Mouse (Mus musculus): ENCODE data around the gene Rptor. TPM values are rescaled to one million over a fixed set of nuclear protein-coding genes. Genes with fewer than 3 reads are reported as not detected.

Rptor gene
- polyA plus RNA-seq, 1 experiment from 2014 or later: 10.8 TPM

GRCm38 (mm10) chr11:119875685-119876084 lies 273.0 kb downstream of the Rptor start:
- Histone ChIP-seq H3K27me3 (ENCODE audit: control insufficient read depth, insufficient read depth, low read length) (no peaks in the 10 kb centered on the region), H3K4me3 (replicated peaks; ENCODE audit: low read depth, low read length) (no peak overlapping the region), H3K36me3 (ENCODE audit: control insufficient read depth, insufficient read depth, low read length) (peaks cover 68% of the 10 kb centered on the region), H3K27ac (replicated peaks; ENCODE audit: low read depth, low read length) (no peak overlapping the region), H3K4me1 (ENCODE audit: control insufficient read depth, insufficient read depth, low read length) (no peaks in the 10 kb centered on the region), H3K9me3 (ENCODE audit: control insufficient read depth, low read length) (no peaks in the 10 kb centered on the region), H3K9ac (replicated peaks; ENCODE audit: low read length) (no peak overlapping the region), H3K4me2 (ENCODE audit: low read length) (no peak overlapping the region)
- 89% methylated on average over 9 of the region's 9 CpGs for WGBS
- no peak for ATAC-seq (ENCODE audit: low FRiP score, low TSS enrichment)
- DNase-seq: no peak

GRCm38 (mm10) chr11:119877124-119877523 lies 274.4 kb downstream of the Rptor start:
- Histone ChIP-seq H3K4me1 (ENCODE audit: control insufficient read depth, insufficient read depth, low read length) (no peaks in the 10 kb centered on the region), H3K9me3 (ENCODE audit: control insufficient read depth, low read length) (no peaks in the 10 kb centered on the region), H3K36me3 (ENCODE audit: control insufficient read depth, insufficient read depth, low read length) (peaks cover 55% of the 10 kb centered on the region), H3K27ac (replicated peaks; ENCODE audit: low read depth, low read length) (no peak overlapping the region), H3K9ac (replicated peaks; ENCODE audit: low read length) (no peak overlapping the region), H3K4me2 (ENCODE audit: low read length) (no peak overlapping the region), H3K4me3 (replicated peaks; ENCODE audit: low read depth, low read length) (no peak overlapping the region), H3K27me3 (ENCODE audit: control insufficient read depth, insufficient read depth, low read length) (no peaks in the 10 kb centered on the region)
- no peak for DNase-seq
- 90% methylated on average over 7 of the region's 7 CpGs for WGBS
- ATAC-seq (ENCODE audit: low FRiP score, low TSS enrichment): no peak

DNA sequence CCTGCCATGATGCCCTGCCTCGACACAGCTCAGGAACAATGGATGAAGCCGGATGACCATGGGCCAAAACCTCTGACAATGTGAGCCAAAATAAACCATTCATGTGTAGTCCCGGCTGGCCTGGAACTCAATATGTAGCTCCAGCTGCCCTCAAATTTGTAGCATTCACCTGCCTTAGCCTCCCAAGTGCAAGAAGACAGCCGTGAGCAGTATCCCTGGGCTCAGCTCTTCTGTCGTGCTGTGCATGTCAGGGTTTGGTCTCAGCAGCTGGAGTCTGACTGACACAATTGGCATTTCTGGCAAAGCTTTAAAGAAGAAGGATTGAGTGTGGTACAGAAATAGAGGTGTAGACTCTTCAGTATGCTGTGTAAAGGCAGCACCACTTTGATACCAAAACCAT lies 276.9 kb downstream of the Rptor start:
- Histone ChIP-seq H3K36me3 (ENCODE audit: control insufficient read depth, insufficient read depth, low read length) (peaks cover 35% of the 10 kb centered on the region), H3K4me2 (ENCODE audit: low read length) (no peak overlapping the region), H3K9ac (replicated peaks; ENCODE audit: low read length) (no peak overlapping the region), H3K27ac (replicated peaks; ENCODE audit: low read depth, low read length) (no peak overlapping the region), H3K4me3 (replicated peaks; ENCODE audit: low read depth, low read length) (no peak overlapping the region), H3K4me1 (ENCODE audit: control insufficient read depth, insufficient read depth, low read length) (no peaks in the 10 kb centered on the region), H3K9me3 (ENCODE audit: control insufficient read depth, low read length) (no peaks in the 10 kb centered on the region), H3K27me3 (ENCODE audit: control insufficient read depth, insufficient read depth, low read length) (no peaks in the 10 kb centered on the region)
- no peak for ATAC-seq (ENCODE audit: low FRiP score, low TSS enrichment)
- WGBS: 92% methylated on average over 5 of the region's 5 CpGs
- no peak for DNase-seq

- Histone ChIP-seq H3K9ac (replicated peaks; ENCODE audit: low read length) (no peak overlapping the region), H3K36me3 (ENCODE audit: control insufficient read depth, insufficient read depth, low read length) (peaks cover 49% of the 10 kb centered on the region), H3K9me3 (ENCODE audit: control insufficient read depth, low read length) (no peaks in the 10 kb centered on the region), H3K4me1 (ENCODE audit: control insufficient read depth, insufficient read depth, low read length) (no peaks in the 10 kb centered on the region), H3K4me2 (ENCODE audit: low read length) (no peak overlapping the region), H3K27ac (replicated peaks; ENCODE audit: low read depth, low read length) (no peak overlapping the region), H3K27me3 (ENCODE audit: control insufficient read depth, insufficient read depth, low read length) (no peaks in the 10 kb centered on the region), H3K4me3 (replicated peaks; ENCODE audit: low read depth, low read length) (no peak overlapping the region)
- ATAC-seq (ENCODE audit: low FRiP score, low TSS enrichment) (no peak), DNase-seq (no peak)
- WGBS: 88% methylated on average over 2 of the region's 2 CpGs
Observed at GRCm38 (mm10) chr11:119883646-119884045, 280.9 kb downstream of the Rptor start.

DNA sequence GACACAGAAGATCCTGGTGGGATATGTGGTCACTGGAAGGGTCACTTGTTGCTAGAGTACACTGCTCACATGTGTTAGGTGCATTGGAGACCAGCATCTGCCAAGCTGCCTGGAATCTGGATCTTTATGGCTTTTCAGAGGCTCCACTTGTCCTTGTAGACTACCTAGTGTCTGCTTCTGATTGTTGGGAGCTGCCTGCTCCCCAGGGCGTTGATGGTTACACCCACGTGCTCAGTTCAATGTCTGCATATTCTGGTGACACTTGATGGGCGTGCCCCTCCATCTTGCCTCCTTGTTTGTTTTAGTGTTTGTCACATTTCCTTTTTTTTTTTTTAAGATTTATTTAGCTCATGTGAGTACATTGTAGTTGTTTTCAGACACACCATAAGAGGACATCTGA lies 287.3 kb downstream of the Rptor start:
- no peak for ATAC-seq (ENCODE audit: low FRiP score, low TSS enrichment)
- WGBS: 97% methylated on average over 3 of the region's 3 CpGs
- no peaks in the 10 kb centered on the region for H3K4me1 ChIP-seq (ENCODE audit: control insufficient read depth, insufficient read depth, low read length)
- H3K4me2 ChIP-seq (ENCODE audit: low read length): no peak overlapping the region
- H3K36me3 ChIP-seq (ENCODE audit: control insufficient read depth, insufficient read depth, low read length): peaks cover 73% of the 10 kb centered on the region
- no peaks in the 10 kb centered on the region for H3K9me3 ChIP-seq (ENCODE audit: control insufficient read depth, low read length)
- no peaks in the 10 kb centered on the region for H3K27me3 ChIP-seq (ENCODE audit: control insufficient read depth, insufficient read depth, low read length)
- no peak for DNase-seq
- H3K4me3 ChIP-seq (replicated peaks; ENCODE audit: low read depth, low read length): no peak overlapping the region
- no peak overlapping the region for H3K9ac ChIP-seq (replicated peaks; ENCODE audit: low read length)
- no peak overlapping the region for H3K27ac ChIP-seq (replicated peaks; ENCODE audit: low read depth, low read length)

- DNase-seq (no peak), ATAC-seq (ENCODE audit: low FRiP score, low TSS enrichment) (no peak)
- no peaks in the 10 kb centered on the region for H3K4me1 ChIP-seq (ENCODE audit: control insufficient read depth, insufficient read depth, low read length)
- no peak overlapping the region for H3K4me3 ChIP-seq (replicated peaks; ENCODE audit: low read depth, low read length)
- WGBS: 92% methylated on average over 7 of the region's 7 CpGs
- H3K9ac ChIP-seq (replicated peaks; ENCODE audit: low read length): no peak overlapping the region
- H3K4me2 ChIP-seq (ENCODE audit: low read length): no peak overlapping the region
- peaks cover 64% of the 10 kb centered on the region for H3K36me3 ChIP-seq (ENCODE audit: control insufficient read depth, insufficient read depth, low read length)
- no peaks in the 10 kb centered on the region for H3K9me3 ChIP-seq (ENCODE audit: control insufficient read depth, low read length)
- no peaks in the 10 kb centered on the region for H3K27me3 ChIP-seq (ENCODE audit: control insufficient read depth, insufficient read depth, low read length)
- no peak overlapping the region for H3K27ac ChIP-seq (replicated peaks; ENCODE audit: low read depth, low read length)
Observed at GRCm38 (mm10) chr11:119891601-119892215, 289.0 kb downstream of the Rptor start.

DNA sequence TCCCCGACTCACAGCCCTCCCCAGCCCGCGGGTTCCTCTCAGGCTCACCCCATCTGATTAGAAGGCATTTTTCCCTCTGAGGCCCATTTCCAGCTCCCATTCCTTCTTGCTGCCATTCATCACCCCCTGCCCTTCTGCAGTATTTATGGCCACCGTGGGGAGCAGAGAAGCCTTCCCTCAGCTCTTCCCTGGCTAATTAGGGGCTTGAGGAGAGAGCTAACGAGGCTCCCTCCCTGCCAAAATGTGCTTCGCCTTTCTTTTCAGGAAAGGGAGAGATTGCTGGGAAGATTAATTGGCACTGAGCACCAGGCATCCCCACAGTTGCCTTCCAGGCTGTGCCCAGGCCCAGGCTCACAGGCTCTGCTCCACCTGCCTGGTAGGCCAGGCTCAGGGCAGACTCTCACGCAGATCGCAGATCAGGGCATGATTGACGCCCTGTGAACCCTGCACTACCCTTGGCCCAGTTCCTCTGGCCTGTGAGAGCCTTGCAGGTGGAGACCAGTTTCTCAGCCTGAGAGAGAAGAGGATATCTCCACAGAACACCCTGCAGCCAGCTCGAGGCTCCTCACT lies 291.0 kb downstream of the Rptor start:
- H3K27me3 ChIP-seq (ENCODE audit: control insufficient read depth, insufficient read depth, low read length): no peaks in the 10 kb centered on the region
- ATAC-seq (ENCODE audit: low FRiP score, low TSS enrichment) (no peak), DNase-seq (peak; percentile 47)
- H3K4me3 ChIP-seq (replicated peaks; ENCODE audit: low read depth, low read length): no peak overlapping the region
- no peaks in the 10 kb centered on the region for H3K9me3 ChIP-seq (ENCODE audit: control insufficient read depth, low read length)
- 66% methylated on average over 10 of the region's 10 CpGs for WGBS
- no peak overlapping the region; the same call in 1 of the 2 replicates for H3K9ac ChIP-seq (replicated peaks; ENCODE audit: low read length)
- peak overlapping the region; percentile 78 for H3K27ac ChIP-seq (replicated peaks; ENCODE audit: low read depth, low read length)
- no peak overlapping the region for H3K4me2 ChIP-seq (ENCODE audit: low read length)
- H3K36me3 ChIP-seq (ENCODE audit: control insufficient read depth, insufficient read depth, low read length): peaks cover 61% of the 10 kb centered on the region
- peaks cover 4% of the 10 kb centered on the region; the same call in 1 of the 2 replicates for H3K4me1 ChIP-seq (ENCODE audit: control insufficient read depth, insufficient read depth, low read length)

DNA sequence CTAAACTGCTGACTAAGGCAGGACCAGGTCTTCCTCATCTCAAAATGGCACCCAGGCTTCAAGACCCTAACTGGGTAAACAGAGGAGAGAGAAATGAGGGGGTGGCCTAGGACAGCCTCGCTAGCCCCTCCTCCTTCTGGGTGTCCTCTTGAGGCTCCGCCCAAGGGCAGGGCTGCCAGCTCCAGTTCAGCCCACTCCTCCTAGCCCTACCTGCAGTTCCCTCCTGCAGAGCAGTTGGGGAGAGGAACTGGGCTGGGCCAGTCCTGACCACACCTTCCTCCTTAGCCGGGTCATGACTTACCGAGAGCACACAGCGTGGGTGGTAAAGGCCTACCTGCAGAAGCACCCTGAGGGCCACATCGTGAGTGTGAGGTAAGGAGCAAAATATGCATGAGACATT lies 291.9 kb downstream of the Rptor start:
- peaks cover 4% of the 10 kb centered on the region; the same call in 1 of the 2 replicates for H3K4me1 ChIP-seq (ENCODE audit: control insufficient read depth, insufficient read depth, low read length)
- ATAC-seq (ENCODE audit: low FRiP score, low TSS enrichment) (no peak), DNase-seq (no peak)
- H3K36me3 ChIP-seq (ENCODE audit: control insufficient read depth, insufficient read depth, low read length): peaks cover 59% of the 10 kb centered on the region
- no peak overlapping the region for H3K9ac ChIP-seq (replicated peaks; ENCODE audit: low read length)
- H3K4me2 ChIP-seq (ENCODE audit: low read length): no peak overlapping the region
- no peaks in the 10 kb centered on the region for H3K27me3 ChIP-seq (ENCODE audit: control insufficient read depth, insufficient read depth, low read length)
- H3K9me3 ChIP-seq (ENCODE audit: control insufficient read depth, low read length): no peaks in the 10 kb centered on the region
- WGBS: 69% methylated on average over 6 of the region's 6 CpGs
- peak overlapping the region; percentile 78 for H3K27ac ChIP-seq (replicated peaks; ENCODE audit: low read depth, low read length)
- H3K4me3 ChIP-seq (replicated peaks; ENCODE audit: low read depth, low read length): no peak overlapping the region

DNA sequence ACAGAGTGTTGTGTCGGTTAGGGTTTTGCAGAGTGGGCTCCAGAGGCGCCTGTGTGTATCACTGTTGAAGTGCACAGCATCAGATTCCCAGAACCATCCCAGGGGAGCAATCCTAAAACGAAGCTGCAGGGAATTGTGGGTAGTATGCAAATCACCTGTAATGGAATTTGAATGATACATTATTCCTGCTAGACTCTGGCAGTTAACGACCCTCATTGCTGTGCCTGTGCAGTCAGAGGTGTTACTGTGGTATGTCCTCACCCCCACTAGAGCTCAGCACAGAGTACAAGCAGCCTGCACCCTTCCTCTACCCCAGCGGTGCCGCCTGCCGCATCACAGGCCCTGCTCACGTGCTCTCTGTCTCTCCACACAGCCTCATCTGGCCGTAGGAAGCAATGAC lies 294.3 kb downstream of the Rptor start:
- Histone ChIP-seq H3K4me2 (ENCODE audit: low read length) (no peak overlapping the region), H3K4me3 (replicated peaks; ENCODE audit: low read depth, low read length) (no peak overlapping the region), H3K27me3 (ENCODE audit: control insufficient read depth, insufficient read depth, low read length) (no peaks in the 10 kb centered on the region), H3K36me3 (ENCODE audit: control insufficient read depth, insufficient read depth, low read length) (peaks cover 40% of the 10 kb centered on the region), H3K4me1 (ENCODE audit: control insufficient read depth, insufficient read depth, low read length) (peaks cover 4% of the 10 kb centered on the region; the same call in 1 of the 2 replicates), H3K27ac (replicated peaks; ENCODE audit: low read depth, low read length) (peak overlapping the region; percentile 78), H3K9ac (replicated peaks; ENCODE audit: low read length) (no peak overlapping the region), H3K9me3 (ENCODE audit: control insufficient read depth, low read length) (no peaks in the 10 kb centered on the region)
- DNase-seq: peak; percentile 71
- 77% methylated on average over 9 of the region's 9 CpGs for WGBS
- ATAC-seq (ENCODE audit: low FRiP score, low TSS enrichment): no peak; the same call in 1 of the 2 replicates

Data from midbrain, embryonic 14.5 days (tissue).